Mouse (Mus musculus) fat pad, adult 2 months (tissue): Measurements from ENCODE around the gene Grin2b.
"Not testable (repeated sequence)": the region's sequence is repeated elsewhere in the genome, so short reads cannot be mapped to it uniquely, and the experiment has no call there.

Source experiments
- DNase-seq: peaks from one replicate; pipeline ENCODE4 v3.0.0-alpha.2; 2011; ENCODE audit warnings: low read depth, low spot score; ENCODE audit errors: extremely low read depth

Gene Grin2b

GRCm38 (mm10) chr6:135907540-135908320 is 265.6 kb downstream of the Grin2b start:
- no peak for DNase-seq

DNA sequence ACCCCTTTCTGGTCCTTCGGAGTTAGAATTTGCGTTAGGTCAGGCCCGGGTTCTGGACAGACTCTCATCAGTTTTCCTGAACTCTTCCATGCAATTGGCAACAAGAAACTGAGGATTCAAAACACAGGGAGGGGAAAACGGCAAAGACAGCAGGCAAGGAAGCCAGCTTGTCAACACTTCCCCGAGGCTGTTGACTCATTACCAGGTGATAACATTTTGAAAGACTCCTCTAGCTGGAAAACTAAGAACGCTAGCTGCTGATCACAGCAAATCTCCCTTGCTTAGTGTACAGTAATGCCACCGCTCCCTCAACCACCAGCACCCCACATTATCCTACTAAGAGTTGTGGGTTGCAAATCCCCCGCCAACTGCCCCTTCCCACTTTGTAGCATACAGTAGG is 266.2 kb downstream of the Grin2b start:
- DNase-seq: no peak

GRCm38 (mm10) chr6:135904391-135904790 is 268.9 kb downstream of the Grin2b start:
- DNase-seq: no peak

GRCm38 (mm10) chr6:135900410-135900809 is 272.9 kb downstream of the Grin2b start:
- DNase-seq: no peak

GRCm38 (mm10) chr6:135899225-135899624 is 274.1 kb downstream of the Grin2b start:
- no peak for DNase-seq

DNA sequence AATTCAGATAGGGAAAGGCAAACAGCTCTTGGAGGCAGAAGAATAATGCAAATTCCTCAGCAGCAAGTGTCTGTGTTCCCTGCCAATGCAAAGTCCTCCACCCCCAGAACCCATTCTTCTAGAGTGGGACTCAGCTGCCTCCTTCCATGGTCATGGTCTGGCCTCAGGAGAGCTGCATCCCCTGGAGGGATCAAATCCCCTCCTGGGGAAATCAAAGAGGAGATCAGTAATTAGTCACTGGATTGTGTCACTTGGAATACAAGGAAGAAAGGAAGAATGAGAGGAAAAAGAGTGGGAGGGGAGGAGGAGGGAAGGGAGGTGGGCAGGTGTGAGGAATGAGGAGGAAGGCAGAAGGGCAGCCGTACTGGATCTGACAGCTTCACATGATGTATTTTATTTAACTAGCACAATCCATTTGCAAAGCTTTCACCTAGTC is 278.5 kb downstream of the Grin2b start:
- DNase-seq: no peak

DNA sequence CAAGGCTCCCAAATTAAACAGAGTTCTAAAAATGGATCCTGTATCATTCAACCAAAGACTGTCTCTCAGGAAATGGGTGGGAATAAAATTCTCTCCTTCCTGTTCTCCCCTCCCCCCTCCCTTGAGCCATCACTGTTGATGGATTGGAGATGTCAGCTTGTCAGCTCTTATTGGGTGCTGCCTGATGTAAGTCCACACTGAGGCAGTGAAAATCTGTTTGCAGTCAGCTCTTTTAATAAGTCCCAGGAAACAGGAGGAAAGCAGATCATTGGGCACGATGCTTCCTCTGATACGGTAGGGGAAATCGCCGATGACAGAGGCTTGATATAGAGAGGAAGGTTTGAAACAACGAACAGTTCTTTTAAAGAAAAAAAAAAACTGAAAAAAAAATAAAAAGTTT is 290.7 kb downstream of the Grin2b start:
- no peak for DNase-seq

DNA sequence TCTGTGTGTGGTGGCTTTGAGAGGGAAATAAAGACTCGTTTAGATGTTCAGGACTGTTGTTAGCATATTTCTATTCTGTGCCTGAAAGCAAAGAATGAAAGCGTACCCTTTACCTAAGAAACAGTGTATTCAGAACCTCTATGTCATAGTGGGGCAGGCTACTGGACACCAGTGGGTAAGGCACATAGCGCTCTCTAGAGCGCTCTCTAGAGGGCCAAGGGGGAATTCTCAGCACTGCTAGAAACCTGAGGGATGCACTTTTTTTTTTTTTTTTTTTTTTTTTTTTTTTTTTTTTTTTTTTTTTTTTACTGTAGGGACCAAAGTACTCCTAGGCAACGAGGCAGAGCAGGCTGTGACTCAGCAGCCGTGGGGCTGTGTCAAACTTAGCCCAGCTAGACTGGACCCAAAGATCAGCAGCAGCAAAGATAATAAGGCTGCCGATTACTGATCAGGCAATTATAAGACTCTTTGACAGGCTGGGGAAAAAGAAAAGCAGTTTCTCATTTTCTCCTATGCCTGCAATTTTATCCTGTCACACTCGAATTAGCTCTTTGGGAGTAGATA is 297.1 kb downstream of the Grin2b start:
- no peak for DNase-seq

DNA sequence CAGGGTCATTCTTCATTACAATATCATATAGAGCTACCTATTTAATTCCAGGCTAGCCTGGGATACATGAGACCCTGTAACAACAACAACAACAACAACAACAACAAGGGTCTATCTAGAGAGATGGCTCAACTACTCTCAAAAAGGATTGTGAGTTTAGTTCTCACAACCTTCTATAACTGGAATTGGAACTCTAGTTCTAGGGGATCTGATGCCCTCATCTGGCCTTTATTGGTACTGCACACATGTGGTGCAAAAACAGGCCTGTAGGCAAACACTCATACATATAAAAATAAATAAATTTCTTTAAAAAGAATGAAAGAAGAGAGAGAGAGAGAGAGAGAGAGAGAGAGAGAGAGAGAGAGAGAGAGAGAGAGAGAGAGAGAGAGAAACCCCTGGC is 298.7 kb downstream of the Grin2b start:
- DNase-seq: no peak

GRCm38 (mm10) chr6:135865832-135866231 is 307.5 kb downstream of the Grin2b start:
- no peak for DNase-seq

DNA sequence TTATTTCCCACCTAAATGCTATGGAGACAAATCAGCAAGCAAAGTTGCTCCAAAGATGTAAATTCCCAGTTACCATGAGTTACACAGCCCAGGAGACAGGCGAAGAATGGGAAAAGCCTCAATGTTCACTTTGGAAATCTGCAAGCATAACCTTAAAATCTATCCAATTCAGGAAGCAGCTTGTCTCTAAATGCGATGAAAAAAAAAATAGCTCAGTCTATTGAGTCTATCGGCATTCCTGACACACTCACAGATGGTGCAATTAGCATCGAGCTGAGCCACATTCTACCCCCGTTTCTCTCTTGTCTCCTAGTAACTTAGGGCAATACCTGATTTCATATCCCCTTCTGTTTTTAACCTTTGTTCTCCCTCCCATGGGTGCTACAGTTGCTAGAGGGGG is 309.3 kb downstream of the Grin2b start:
- no peak for DNase-seq

GRCm38 (mm10) chr6:135859502-135859901 is 313.8 kb downstream of the Grin2b start:
- DNase-seq: no peak

DNA sequence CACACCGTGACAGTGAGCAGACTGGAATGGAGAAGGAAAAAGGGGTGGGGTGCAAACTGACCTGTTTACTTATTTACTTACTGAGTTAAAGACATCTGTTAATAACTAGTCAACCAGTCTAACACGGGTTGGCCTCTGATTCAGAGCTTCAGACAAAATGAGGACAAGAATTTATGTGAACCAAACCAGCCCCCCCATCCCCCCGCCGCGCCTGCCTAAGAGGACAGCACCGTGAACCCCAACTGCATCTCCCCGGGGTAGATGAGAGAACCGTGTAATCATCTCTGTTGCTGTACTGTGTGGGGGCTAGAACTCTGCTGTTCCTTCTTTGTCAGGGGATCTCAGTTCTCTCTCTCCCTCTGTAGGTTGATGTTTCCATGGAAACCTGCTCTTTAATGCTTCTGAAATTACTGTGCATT is 319.1 kb downstream of the Grin2b start:
- DNase-seq: no peak

GRCm38 (mm10) chr6:135843755-135844154 is 329.6 kb downstream of the Grin2b start:
- no peak for DNase-seq

DNA sequence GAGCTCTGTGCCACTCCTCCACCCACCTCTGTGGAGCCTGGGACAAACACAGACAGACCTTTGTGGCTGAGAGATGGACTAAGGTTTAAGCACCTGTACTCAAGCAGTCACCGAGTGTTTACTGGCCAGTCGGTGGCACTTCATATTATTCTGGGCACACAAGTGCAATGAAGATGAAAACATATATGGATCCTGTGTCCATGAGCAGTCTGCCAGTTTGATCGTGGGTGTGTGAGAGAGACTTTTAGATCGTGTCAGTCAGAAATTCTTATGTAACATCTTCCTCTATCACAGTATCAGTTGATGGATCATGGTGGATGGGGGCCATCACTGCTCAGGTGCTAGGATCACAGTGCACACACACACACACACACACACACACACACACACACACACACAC is 337.0 kb downstream of the Grin2b start:
- no peak for DNase-seq

DNA sequence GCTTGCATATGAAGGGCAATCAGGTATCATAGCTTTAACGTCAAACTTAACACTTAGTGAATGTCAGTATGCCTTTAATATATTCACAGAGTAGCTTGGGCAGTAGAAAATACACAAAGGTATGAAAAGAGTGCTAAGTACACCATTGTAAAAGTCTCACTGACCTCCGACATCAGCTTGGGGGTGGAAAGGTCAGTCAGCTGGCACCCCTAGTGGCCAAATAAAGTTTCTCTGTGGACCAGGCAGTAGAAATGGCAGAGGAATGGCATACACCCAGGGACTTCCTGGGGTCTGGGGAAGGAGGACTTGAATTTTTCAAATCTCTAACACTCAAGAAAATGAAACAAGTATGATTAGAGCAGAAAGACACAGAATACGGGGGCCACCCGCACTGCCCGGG is 339.8 kb downstream of the Grin2b start:
- no peak for DNase-seq

DNA sequence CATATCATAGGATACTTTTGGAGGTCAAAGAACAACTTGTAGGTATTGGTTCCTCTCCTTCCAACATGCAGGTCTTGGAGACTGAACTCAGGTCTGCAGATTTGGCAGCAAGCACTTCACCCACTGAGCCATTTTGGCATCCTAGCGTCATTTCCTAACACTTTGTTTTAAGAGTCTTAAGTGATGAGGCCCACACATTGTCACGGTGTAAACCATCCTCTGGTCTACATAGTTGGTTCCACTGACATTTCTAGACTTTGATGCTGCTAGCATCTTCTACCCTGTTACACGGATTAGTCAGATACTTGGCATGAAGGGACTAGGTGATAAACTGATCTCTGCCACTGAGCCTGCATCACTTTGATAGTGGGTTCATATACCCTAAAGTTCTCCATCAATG is 341.3 kb downstream of the Grin2b start:
- no peak for DNase-seq

DNA sequence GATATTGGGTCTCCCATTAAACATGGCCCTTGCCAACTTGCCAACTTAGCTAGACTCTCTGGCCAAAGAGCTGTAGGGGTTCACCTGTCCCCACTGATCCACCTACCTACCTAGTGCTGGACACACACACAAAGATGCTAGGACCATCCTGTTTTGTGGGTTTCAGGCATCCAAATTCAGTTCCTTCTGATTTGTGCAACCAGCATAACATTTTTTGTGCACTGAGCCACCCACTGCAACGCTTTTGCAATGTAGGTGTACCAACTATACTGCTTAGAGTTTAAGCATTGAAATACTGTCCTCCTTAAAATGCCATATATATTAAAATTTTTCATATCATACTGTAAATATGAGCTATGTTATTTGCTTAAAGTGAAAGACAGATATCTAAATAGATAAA is 342.3 kb downstream of the Grin2b start:
- no peak for DNase-seq

- no peak for DNase-seq
Observed at GRCm38 (mm10) chr6:135829458-135829857, 343.9 kb downstream of the Grin2b start.

GRCm38 (mm10) chr6:135828976-135829375 is 344.3 kb downstream of the Grin2b start:
- DNase-seq: no peak

- DNase-seq: no peak
Observed at GRCm38 (mm10) chr6:135827942-135828341, 345.4 kb downstream of the Grin2b start.

DNA sequence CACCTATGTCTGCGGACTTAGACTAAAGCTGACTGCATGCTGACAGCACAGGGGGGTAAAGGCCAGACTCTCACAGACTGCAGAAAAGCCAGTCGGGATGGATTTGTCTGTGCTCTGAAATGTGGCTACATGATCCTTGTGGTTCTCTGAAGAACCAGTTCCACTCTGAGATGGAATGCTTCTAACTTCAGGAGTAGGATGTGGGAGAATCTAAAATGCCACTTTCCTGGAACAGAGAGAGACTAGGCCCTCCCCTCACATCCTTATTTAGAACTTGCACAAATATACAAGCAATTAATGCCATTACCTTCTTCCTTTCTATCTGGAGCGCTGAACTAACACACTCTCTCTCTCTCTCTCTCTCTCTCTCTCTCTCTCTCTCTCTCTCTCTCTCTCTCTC is 346.0 kb downstream of the Grin2b start:
- no peak for DNase-seq

DNA sequence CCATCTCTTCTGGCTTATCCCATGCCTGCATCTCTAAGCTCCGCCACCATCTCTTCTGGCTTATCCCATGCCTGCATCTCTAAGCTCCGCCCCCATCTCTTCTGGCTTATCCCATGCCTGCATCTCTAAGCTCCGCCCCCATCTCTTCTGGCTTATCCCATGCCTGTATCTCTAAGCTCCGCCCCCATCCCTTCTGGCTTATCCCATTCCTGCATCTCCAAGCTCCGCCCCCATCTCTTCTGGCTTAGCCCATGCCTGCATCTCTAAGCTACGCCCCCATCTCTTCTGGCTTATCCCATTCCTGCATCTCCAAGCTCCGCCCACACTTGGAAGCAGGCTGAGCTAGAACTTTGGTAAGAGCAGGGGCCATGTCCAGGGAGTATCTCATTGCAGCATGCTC is 346.5 kb downstream of the Grin2b start:
- DNase-seq: not testable (repeated sequence)
